Mouse (Mus musculus) retina, postnatal 1 day (tissue): ENCODE data around the gene Rims4.

Experiments
- DNase-seq: peaks from one replicate; pipeline ENCODE4 v3.0.0-alpha.2; 2012

Gene Rims4

GRCm38 (mm10) chr2:163909604-163910003, 8.9 kb downstream of the Rims4 start:
- no peak for DNase-seq

GRCm38 (mm10) chr2:163907131-163907530, 11.4 kb downstream of the Rims4 start:
- no peak for DNase-seq

GRCm38 (mm10) chr2:163904323-163904722, 14.2 kb downstream of the Rims4 start:
- DNase-seq, result no peak

- DNase-seq, result no peak
Measured at GRCm38 (mm10) chr2:163903461-163903860, 15.0 kb downstream of the Rims4 start.

GRCm38 (mm10) chr2:163902448-163902847, 16.0 kb downstream of the Rims4 start:
- no peak for DNase-seq

- no peak for DNase-seq
Measured at GRCm38 (mm10) chr2:163901043-163901442, 17.4 kb downstream of the Rims4 start.

GRCm38 (mm10) chr2:163899910-163900411, 18.5 kb downstream of the Rims4 start:
- DNase-seq, result peak; percentile 21

GRCm38 (mm10) chr2:163897988-163898535, 20.4 kb downstream of the Rims4 start:
- no peak for DNase-seq

GRCm38 (mm10) chr2:163897026-163897425, 21.5 kb downstream of the Rims4 start:
- no peak for DNase-seq

- DNase-seq, result no peak
Measured at GRCm38 (mm10) chr2:163895156-163895555, 23.3 kb downstream of the Rims4 start.

- no peak for DNase-seq
Measured at GRCm38 (mm10) chr2:163893446-163894370, 24.8 kb downstream of the Rims4 start.

- no peak for DNase-seq
Measured at GRCm38 (mm10) chr2:163891271-163891670, 27.2 kb downstream of the Rims4 start.

GRCm38 (mm10) chr2:163890586-163890985, 27.9 kb downstream of the Rims4 start:
- DNase-seq, result no peak

- DNase-seq, result no peak
Measured at GRCm38 (mm10) chr2:163889411-163889810, 29.1 kb downstream of the Rims4 start.

- no peak for DNase-seq
Measured at GRCm38 (mm10) chr2:163882859-163883652, 35.4 kb downstream of the Rims4 start.

- no peak for DNase-seq
Measured at GRCm38 (mm10) chr2:163880891-163881290, 37.6 kb downstream of the Rims4 start.

GRCm38 (mm10) chr2:163876830-163877498, 41.5 kb downstream of the Rims4 start:
- peak; percentile 18 for DNase-seq

- DNase-seq, result peak; percentile 68
Measured at GRCm38 (mm10) chr2:163875484-163875883, 43.0 kb downstream of the Rims4 start.

- DNase-seq, result peak; percentile 58
Measured at GRCm38 (mm10) chr2:163874877-163875276, 43.6 kb downstream of the Rims4 start.

GRCm38 (mm10) chr2:163871906-163872305, 46.6 kb downstream of the Rims4 start:
- DNase-seq, result no peak

GRCm38 (mm10) chr2:163871266-163871665, 47.2 kb downstream of the Rims4 start:
- DNase-seq, result no peak

- DNase-seq, result peak; percentile 72
Measured at GRCm38 (mm10) chr2:163869783-163870182, 48.7 kb downstream of the Rims4 start.

GRCm38 (mm10) chr2:163866061-163866460, 52.4 kb downstream of the Rims4 start:
- DNase-seq, result no peak
